Mouse (Mus musculus) brain, embryonic 14.5 days (tissue): ENCODE measurements at regions not wholly inside any gene's neighbourhood (a gene's known extent, or its start where the extent isn't known, plus 50 kb on each side); places are given as distances from the start of the nearest gene placed in this dataset.

ENCODE experiments used
- CTCF ChIP-seq: fragments of 200-500 bp; IDR thresholded peaks from 2 replicates; pipeline ENCODE4 v1.5.1; 2012; ENCODE audit warnings: inconsistent platforms, mild to moderate bottlenecking, moderate library complexity, borderline replicate concordance; ENCODE audit not compliant: insufficient read depth, insufficient read length; ENCODE audit errors: extremely low read depth
- POLR2A ChIP-seq: fragments of 200-500 bp; IDR thresholded peaks from 2 replicates; pipeline ENCODE4 v1.6.1; 2012; ENCODE audit warnings: mild to moderate bottlenecking, inconsistent platforms, borderline replicate concordance; ENCODE audit not compliant: poor library complexity, insufficient read depth, insufficient read length, severe bottlenecking; ENCODE audit errors: extremely low read depth

DNA sequence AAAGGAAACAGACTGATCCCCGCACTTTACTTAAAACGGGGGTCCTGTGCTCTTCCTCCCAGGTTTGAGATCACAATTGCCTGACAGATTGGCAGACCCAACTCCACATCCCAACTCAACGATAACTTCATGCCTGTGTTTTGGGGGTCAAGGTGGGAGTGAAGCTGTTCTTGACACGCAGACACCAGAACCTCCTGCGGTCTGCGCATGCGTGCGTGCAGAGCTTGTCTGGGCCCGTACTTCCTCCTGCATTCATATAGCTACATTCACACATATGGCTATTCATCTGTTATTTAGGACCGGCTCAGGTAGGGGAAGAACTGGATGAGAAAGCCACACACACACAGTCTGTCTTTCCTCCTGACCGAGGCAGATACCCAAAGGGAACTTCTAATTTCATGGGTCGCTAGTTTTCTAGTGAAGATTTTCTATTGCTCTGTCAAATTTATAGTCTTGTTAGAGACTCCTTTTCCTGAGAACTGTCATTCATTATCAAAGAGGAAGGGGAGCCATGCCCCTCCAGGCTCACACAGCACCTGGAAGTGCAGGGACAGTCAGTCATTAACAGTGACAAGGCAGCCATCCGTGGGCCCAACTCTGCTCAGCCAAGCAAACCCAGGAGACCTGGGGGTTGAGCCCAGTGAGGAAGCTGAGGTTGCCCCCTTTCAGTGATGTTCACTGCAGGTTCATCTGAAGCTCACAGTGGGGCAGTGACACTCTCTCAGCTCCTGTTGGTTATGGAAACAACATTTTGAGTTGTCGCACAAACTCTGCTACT is 104.0 kb upstream of the Gm3448 start:
- TF ChIP-seq CTCF, result no peak
- no peak for TF ChIP-seq POLR2A
